Mouse (Mus musculus) layer of hippocampus, adult 9-10 months (tissue): ENCODE measurements around the gene Arl11.
A peak's percentile ranks its signal among the peaks of the same experiment; 100 is the strongest.
"Not testable (repeated sequence)": the region's sequence is repeated elsewhere in the genome, so short reads cannot be mapped to it uniquely, and the experiment has no call there.

Source experiments
- DNase-seq: peaks from one replicate; pipeline ENCODE4 v3.0.0; 2022; ENCODE audit warnings: low spot score

Gene Arl11

GRCm38 (mm10) chr14:61309593-61309992, at the start of gene Arl11:
TSS of gene Arl11 (plus strand) at chr14:61309753.
- no peak for DNase-seq

GRCm38 (mm10) chr14:61267908-61268475, 41.6 kb upstream of the Arl11 start:
- no peak for DNase-seq

GRCm38 (mm10) chr14:61274414-61275198, 34.9 kb upstream of the Arl11 start:
- no peak for DNase-seq

GRCm38 (mm10) chr14:61277285-61277684, 32.3 kb upstream of the Arl11 start:
- DNase-seq: no peak

GRCm38 (mm10) chr14:61278676-61279300, 30.8 kb upstream of the Arl11 start:
- DNase-seq: no peak

- no peak for DNase-seq
These were observed 20.8 kb upstream of the Arl11 start for GRCm38 (mm10) chr14:61288606-61289286.

GRCm38 (mm10) chr14:61290664-61291063, 18.9 kb upstream of the Arl11 start:
- no peak for DNase-seq

GRCm38 (mm10) chr14:61293884-61294737, 15.4 kb upstream of the Arl11 start:
- DNase-seq: peak; percentile 66

- DNase-seq: peak; percentile 55
These were observed 14.8 kb upstream of the Arl11 start for GRCm38 (mm10) chr14:61294738-61295079.

GRCm38 (mm10) chr14:61299810-61300209, 9.7 kb upstream of the Arl11 start:
- no peak for DNase-seq

GRCm38 (mm10) chr14:61301323-61301722, 8.2 kb upstream of the Arl11 start:
- DNase-seq: no peak

- DNase-seq: no peak
These were observed 7.1 kb upstream of the Arl11 start for GRCm38 (mm10) chr14:61302428-61302827.

GRCm38 (mm10) chr14:61303969-61304609, 5.5 kb upstream of the Arl11 start:
- no peak for DNase-seq

- no peak for DNase-seq
These were observed 651 bp downstream of the Arl11 start for GRCm38 (mm10) chr14:61310036-61310772.

- DNase-seq: no peak
These were observed 1.4 kb downstream of the Arl11 start for GRCm38 (mm10) chr14:61310963-61311362.

- DNase-seq: peak; percentile 37
These were observed 7.3 kb downstream of the Arl11 start for GRCm38 (mm10) chr14:61316861-61317260.

- no peak for DNase-seq
These were observed 11.2 kb downstream of the Arl11 start for GRCm38 (mm10) chr14:61320765-61321164.

- no peak for DNase-seq
These were observed 11.6 kb downstream of the Arl11 start for GRCm38 (mm10) chr14:61321200-61321599.

- DNase-seq: no peak
These were observed 13.2 kb downstream of the Arl11 start for GRCm38 (mm10) chr14:61322740-61323139.

GRCm38 (mm10) chr14:61327007-61327406, 17.5 kb downstream of the Arl11 start:
- DNase-seq: not testable (repeated sequence)
